Mouse (Mus musculus) spleen, adult 2 months (tissue): ENCODE results near the gene Cul4a.

Experiments
- CTCF ChIP-seq: fragments of 200-500 bp; IDR thresholded peaks from 2 replicates; pipeline ENCODE4 v1.5.1; 2011; ENCODE audit warnings: mild to moderate bottlenecking, inconsistent platforms; ENCODE audit not compliant: insufficient read depth, insufficient read length, insufficient replicate concordance; ENCODE audit errors: extremely low read depth
- POLR2A ChIP-seq: fragments of 200-500 bp; IDR thresholded peaks from 2 replicates; pipeline ENCODE4 v1.6.1; 2011; ENCODE audit warnings: low read depth, low read length, inconsistent platforms

GRCm38 (mm10) chr8:13179948-13180347 lies 74.5 kb downstream of the Cul4a start:
- TF ChIP-seq POLR2A (no peak), CTCF (no peak)
